Mouse (Mus musculus): ENCODE data around the gene Gsx2.

DNA sequence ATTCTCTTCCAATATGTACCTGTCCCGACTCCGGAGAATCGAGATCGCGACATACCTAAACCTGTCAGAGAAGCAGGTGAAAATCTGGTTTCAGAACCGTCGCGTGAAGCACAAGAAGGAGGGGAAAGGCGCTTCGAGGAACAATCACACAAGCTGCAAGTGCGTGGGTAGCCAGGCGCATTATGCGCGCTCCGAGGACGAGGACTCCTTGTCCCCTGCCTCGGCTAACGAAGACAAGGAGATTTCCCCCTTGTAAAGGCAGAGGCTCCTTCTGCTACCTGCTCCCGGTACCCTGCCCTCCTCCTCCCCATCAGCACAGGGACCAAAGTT, 1.6 kb downstream of the Gsx2 start:
- TF ChIP-seq CTCF (IDR thresholded peaks at IDR 0.05; ENCODE audit: control insufficient read depth, insufficient read depth, low read length) (no peak), POLR2A (IDR thresholded peaks at IDR 0.05; ENCODE audit: borderline replicate concordance, control insufficient read depth, low read depth, low read length) (no peak)
